In genomic region chr12:12225706-12226105, GRCm38 (mm10) we compare ENCODE assay signal across 11 mouse cellular contexts. TPM values are rescaled to one million over a fixed set of nuclear protein-coding genes. Genes with fewer than 3 reads are reported as not detected.
DNase-seq lines count a peak whose midpoint lies in the region; ATAC-seq lines count a peak whose summit lies in the region.
"Had no signal": no experiment of that assay in that cellular context is flagged by ENCODE, and none has a peak within 500 bp of the region (broad histone marks: within the 10 kb centered on the region; RNA-seq: fewer than 3 reads in every experiment).

No protein-coding gene starts in this region.

- H3K4me1 ChIP-seq in midbrain, embryonic 11.5 days (ENCODE audit: control insufficient read depth, insufficient read depth, low read length) = no peaks in the 10 kb centered on the region
- H3K4me1 ChIP-seq in midbrain, embryonic 10.5 days = no peaks in the 10 kb centered on the region
- H3K4me1 ChIP-seq in hindbrain, embryonic 15.5 days (replicated peaks) = no peaks in the 10 kb centered on the region
- H3K4me1 ChIP-seq: neural tube, embryonic 13.5 days had no signal

- 74% methylated on average over 6 of the region's 6 CpGs for WGBS in midbrain, embryonic 11.5 days
- 86% methylated on average over 6 of the region's 6 CpGs for WGBS in midbrain, embryonic 10.5 days
- WGBS in hindbrain, embryonic 15.5 days = 30% methylated on average over 6 of the region's 6 CpGs

- H3K36me3 ChIP-seq in midbrain, embryonic 11.5 days (ENCODE audit: control insufficient read depth, insufficient read depth, low read length) = no peaks in the 10 kb centered on the region
- no peaks in the 10 kb centered on the region for H3K36me3 ChIP-seq in midbrain, embryonic 10.5 days
- no peaks in the 10 kb centered on the region for H3K36me3 ChIP-seq in hindbrain, embryonic 15.5 days
- H3K36me3 ChIP-seq: neural tube, embryonic 13.5 days had no signal

- intact Hi-C loops in left cerebral cortex, postnatal 36 days (cut with DNase I) = loop anchor here (2.0 to 10.0 kb wide), 2 partner anchors 37 to 51 kb away; partner anchors contain the start of gene Fam49a

- no peak overlapping the region for H3K4me2 ChIP-seq in midbrain, embryonic 11.5 days
- no peak overlapping the region for H3K4me2 ChIP-seq in hindbrain, embryonic 15.5 days
- H3K4me2 ChIP-seq: neural tube, embryonic 13.5 days had no signal

- DNase-seq in midbrain, embryonic 11.5 days (ENCODE audit: low spot score, missing footprints) = peak; percentile 54
- no peak for DNase-seq in midbrain, embryonic 10.5 days (ENCODE audit: low spot score)
- peak; percentile 72 to 74 for DNase-seq in left cerebral cortex, postnatal 36 days (ENCODE audit: low spot score in 2 of 2)
- no peak for DNase-seq in urinary bladder, postnatal 14 days (ENCODE audit: low spot score)
- DNase-seq in T-cell, adult 2 months (ENCODE audit: low spot score) = no peak
- DNase-seq in MN1 (ENCODE audit: low spot score) = no peak
- no peak for DNase-seq in kidney, postnatal 10 days
- DNase-seq: cerebellum, postnatal 36 days had no signal

- no peaks in the 10 kb centered on the region for H3K27me3 ChIP-seq in midbrain, embryonic 11.5 days (ENCODE audit: control insufficient read depth, insufficient read depth, low read length)
- H3K27me3 ChIP-seq in midbrain, embryonic 10.5 days (ENCODE audit: low read depth, poor library complexity, severe bottlenecking) = no peaks in the 10 kb centered on the region
- H3K27me3 ChIP-seq in hindbrain, embryonic 15.5 days = no peaks in the 10 kb centered on the region
- H3K27me3 ChIP-seq: neural tube, embryonic 13.5 days had no signal

- no peak overlapping the region for H3K27ac ChIP-seq in midbrain, embryonic 11.5 days (ENCODE audit: low read depth, low read length)
- H3K27ac ChIP-seq in midbrain, embryonic 10.5 days (replicated peaks) = no peak overlapping the region
- H3K27ac ChIP-seq in hindbrain, embryonic 15.5 days (replicated peaks) = no peak overlapping the region
- H3K27ac ChIP-seq: neural tube, embryonic 13.5 days had no signal

- ATAC-seq in midbrain, embryonic 11.5 days (ENCODE audit: low FRiP score) = no peak
- ATAC-seq in hindbrain, embryonic 15.5 days (ENCODE audit: low FRiP score, low read depth) = peak; percentile 23; the same call in 1 of the 2 replicates
- ATAC-seq: activated CD4-positive, CD25-positive, alpha-beta regulatory T cell, adult 4 months had no signal

- no peaks in the 10 kb centered on the region for H3K9me3 ChIP-seq in midbrain, embryonic 11.5 days (ENCODE audit: control insufficient read depth, low read length)
- no peaks in the 10 kb centered on the region for H3K9me3 ChIP-seq in midbrain, embryonic 10.5 days (replicated peaks)
- H3K9me3 ChIP-seq in hindbrain, embryonic 15.5 days = no peaks in the 10 kb centered on the region
- H3K9me3 ChIP-seq: neural tube, embryonic 13.5 days had no signal

- H3K4me3 ChIP-seq in midbrain, embryonic 11.5 days (ENCODE audit: low read depth, low read length) = no peak overlapping the region
- no peak overlapping the region for H3K4me3 ChIP-seq in midbrain, embryonic 10.5 days
- H3K4me3 ChIP-seq in hindbrain, embryonic 15.5 days = no peak overlapping the region
- H3K4me3 ChIP-seq: neural tube, embryonic 13.5 days had no signal

- H3K9ac ChIP-seq in midbrain, embryonic 11.5 days (ENCODE audit: low read length) = no peak overlapping the region
- no peak overlapping the region for H3K9ac ChIP-seq in hindbrain, embryonic 15.5 days
- H3K9ac ChIP-seq: neural tube, embryonic 13.5 days had no signal

RNA-seq across cellular contexts. Expression of gene Fam49a, which starts 36.2 kb away (rescaled TPM):
- polyA plus RNA-seq in midbrain, embryonic 11.5 days (2014; fragmentation: Nextera tagmentation; extraction: Ambion mirVana) = 14.4 and 18.2 TPM in 2 replicates
- 9.2 and 11.2 TPM in 2 replicates for polyA plus RNA-seq in midbrain, embryonic 10.5 days (2016; fragmentation: Nextera tagmentation; extraction: Ambion mirVana)
- polyA plus RNA-seq in hindbrain, embryonic 15.5 days (2015; fragmentation: Nextera tagmentation; extraction: Ambion mirVana) = 47.0 and 57.8 TPM in 2 replicates
- total RNA-seq in left cerebral cortex, postnatal 36 days (2021) = 100 to 1,000 TPM; 185 to 197 TPM

Comparison
In these comparisons a context has a peak if more than half of its experiments do, and no peak if none do; other contexts are left out.
1. DNase-seq: peak in midbrain, embryonic 11.5 days (single experiment) and left cerebral cortex, postnatal 36 days (2 of 2); none in midbrain, embryonic 10.5 days (single experiment), urinary bladder, postnatal 14 days (single experiment), T-cell, adult 2 months (single experiment), MN1 (single experiment) and kidney, postnatal 10 days (single experiment).